Mouse (Mus musculus): ENCODE measurements around the gene Tex22. TPM values are rescaled to one million over a fixed set of nuclear protein-coding genes. Genes with fewer than 3 reads are reported as not detected.

Gene Tex22
- total RNA-seq, 4 experiments from 2014 or later: not detected

- no peak for DNase-seq (ENCODE audit: low spot score)
Measured at GRCm38 (mm10) chr12:113101251-113101960, 27.1 kb downstream of the Tex22 start.

- peak; percentile 40 for DNase-seq (ENCODE audit: low spot score)
Measured at GRCm38 (mm10) chr12:113102461-113102860, 28.2 kb downstream of the Tex22 start.

GRCm38 (mm10) chr12:113103846-113104451 lies 29.6 kb downstream of the Tex22 start:
- DNase-seq (ENCODE audit: low spot score): no peak

- DNase-seq (ENCODE audit: low spot score): no peak
Measured at GRCm38 (mm10) chr12:113106386-113106785, 32.1 kb downstream of the Tex22 start.

- no peak for DNase-seq (ENCODE audit: low spot score)
Measured at GRCm38 (mm10) chr12:113107431-113108124, 33.3 kb downstream of the Tex22 start.

GRCm38 (mm10) chr12:113108528-113109283 lies 34.4 kb downstream of the Tex22 start:
- DNase-seq (ENCODE audit: low spot score): no peak

- DNase-seq (ENCODE audit: low spot score): no peak
Measured at GRCm38 (mm10) chr12:113109801-113110200, 35.5 kb downstream of the Tex22 start.

- no peak for DNase-seq (ENCODE audit: low spot score)
Measured at GRCm38 (mm10) chr12:113114141-113114540, 39.8 kb downstream of the Tex22 start.

GRCm38 (mm10) chr12:113114856-113115538 lies 40.7 kb downstream of the Tex22 start:
- no peak for DNase-seq (ENCODE audit: low spot score)

- DNase-seq (ENCODE audit: low spot score): peak; percentile 90
Measured at GRCm38 (mm10) chr12:113119516-113120410, 45.5 kb downstream of the Tex22 start.

- DNase-seq (ENCODE audit: low spot score): no peak
Measured at GRCm38 (mm10) chr12:113124726-113125125, 50.4 kb downstream of the Tex22 start.

GRCm38 (mm10) chr12:113130732-113131131 lies 56.4 kb downstream of the Tex22 start:
- no peak for DNase-seq (ENCODE audit: low spot score)

GRCm38 (mm10) chr12:113131601-113132000 lies 57.3 kb downstream of the Tex22 start:
- no peak for DNase-seq (ENCODE audit: low spot score)

GRCm38 (mm10) chr12:113132567-113132966 lies 58.3 kb downstream of the Tex22 start:
- DNase-seq (ENCODE audit: low spot score): peak; percentile 87

- DNase-seq (ENCODE audit: low spot score): no peak
Measured at GRCm38 (mm10) chr12:113133260-113133659, 59.0 kb downstream of the Tex22 start.

- DNase-seq (ENCODE audit: low spot score): no peak
Measured at GRCm38 (mm10) chr12:113133861-113134403, 59.6 kb downstream of the Tex22 start.

GRCm38 (mm10) chr12:113134502-113134901 lies 60.2 kb downstream of the Tex22 start:
- DNase-seq (ENCODE audit: low spot score): no peak

GRCm38 (mm10) chr12:113135401-113135800 lies 61.1 kb downstream of the Tex22 start:
- DNase-seq (ENCODE audit: low spot score): no peak

GRCm38 (mm10) chr12:113136492-113137020 lies 62.3 kb downstream of the Tex22 start:
- no peak for DNase-seq (ENCODE audit: low spot score)
